Mouse (Mus musculus) left cerebral cortex, postnatal 10 days (tissue): ENCODE measurements around the gene Gm43738. TPM values are rescaled to one million over a fixed set of nuclear protein-coding genes. Genes with fewer than 3 reads are reported as not detected.

ENCODE experiments used
- DNase-seq, 2 experiments: peaks; one replicate each; pipeline ENCODE4 v3.0.0; 2021 to 2022; ENCODE audit warnings: low spot score in 2 of 2, mixed read lengths in 1 of 2; ENCODE audit errors: extremely low spot score in 1 of 2
- intact Hi-C: fragments of 180-260 bp; cut with DNase I; formaldehyde crosslinking; loops from one replicate; pipeline ENCODE4 v1.15.1; 2025
- total RNA-seq, 2 experiments: library from RNA; stranded (reverse); gene quantifications; 2 replicates each; pipeline ENCODE4 v1.2.3; 2021

Gene Gm43738
- total RNA-seq, 2 experiments from 2014 or later: 0.19 TPM; not detected in 1

GRCm38 (mm10) chr3:89077383-89077782 is 23.5 kb downstream of the Gm43738 start:
- DNase-seq: no peak
- intact Hi-C loops: no loop called here

- intact Hi-C loops: no loop called here
- DNase-seq: no peak
These were observed 33.6 kb downstream of the Gm43738 start for GRCm38 (mm10) chr3:89067265-89067664.

- intact Hi-C loops: no loop called here
- DNase-seq: no peak
These were observed 39.2 kb downstream of the Gm43738 start for GRCm38 (mm10) chr3:89061696-89062095.

- DNase-seq: no peak
- intact Hi-C loops: no loop called here
These were observed 42.1 kb downstream of the Gm43738 start for GRCm38 (mm10) chr3:89058783-89059182.

- intact Hi-C loops: no loop called here
- no peak for DNase-seq
These were observed 42.5 kb downstream of the Gm43738 start for GRCm38 (mm10) chr3:89058361-89058760.

- no peak for DNase-seq
- intact Hi-C loops: no loop called here
These were observed 57.5 kb downstream of the Gm43738 start for GRCm38 (mm10) chr3:89043359-89043758.

Other genes with a start within 250 kb of the Gm43738 start
- gene Msto1, start 187.1 kb downstream of the Gm43738 start, total RNA-seq: 10 to 100 TPM; 28.9 to 31.9 TPM
- gene Ash1l, start 150.5 kb downstream of the Gm43738 start, total RNA-seq: 10 to 100 TPM; 59.9 to 62.0 TPM
- 100 to 1,000 TPM; 116 to 120 TPM for gene Dap3, start 149.9 kb downstream of the Gm43738 start, total RNA-seq
- gene Rusc1, start 7.8 kb downstream of the Gm43738 start, total RNA-seq: 100 to 1,000 TPM; 208 to 210 TPM
- 100 to 1,000 TPM; 165 to 177 TPM for gene Fdps, start 860 bp upstream of the Gm43738 start, total RNA-seq
- not detected for gene Pklr, start 35.0 kb upstream of the Gm43738 start, total RNA-seq
- gene Hcn3, start 59.1 kb upstream of the Gm43738 start, total RNA-seq: 10 to 100 TPM; 37.0 to 48.6 TPM
- 10 to 100 TPM; 42.3 to 47.3 TPM for gene Clk2, start 63.7 kb upstream of the Gm43738 start, total RNA-seq
- gene Scamp3, start 76.4 kb upstream of the Gm43738 start, total RNA-seq: 10 to 100 TPM; 80.5 to 81.1 TPM
- 10 to 100 TPM; 59.6 to 66.2 TPM for gene Fam189b, start 82.0 kb upstream of the Gm43738 start, total RNA-seq
- gene Gba, start 101.8 kb upstream of the Gm43738 start, total RNA-seq: 10 to 100 TPM; 66.2 to 68.0 TPM
- gene Thbs3, start 114.1 kb upstream of the Gm43738 start, total RNA-seq: 10 to 100 TPM; 27.8 to 31.4 TPM
- gene Mtx1, start 126.0 kb upstream of the Gm43738 start, total RNA-seq: 100 to 1,000 TPM in 1 of 2 experiments, 10 to 100 TPM in 1; 98.6 to 102 TPM
- gene Muc1, start 128.0 kb upstream of the Gm43738 start, total RNA-seq: 1 to 10 TPM in 1 of 2 experiments, under 1 TPM in 1; 0.58 to 1.8 TPM
- gene Krtcap2, start 144.9 kb upstream of the Gm43738 start, total RNA-seq: 10 to 100 TPM; 72.1 to 92.1 TPM
- gene Trim46, start 145.2 kb upstream of the Gm43738 start, total RNA-seq: 100 to 1,000 TPM; 112 to 118 TPM
- gene Dpm3, start 158.3 kb upstream of the Gm43738 start, total RNA-seq: 10 to 100 TPM; 47.1 to 51.1 TPM
- gene Slc50a1, start 169.5 kb upstream of the Gm43738 start, total RNA-seq: 10 to 100 TPM; 17.9 to 22.3 TPM
- 1 to 10 TPM; 3.3 to 4.4 TPM for gene Efna1, start 180.0 kb upstream of the Gm43738 start, total RNA-seq
- gene Efna3, start 221.9 kb upstream of the Gm43738 start, total RNA-seq: 10 to 100 TPM; 47.7 to 56.7 TPM
- gene Efna4, start 236.9 kb upstream of the Gm43738 start, total RNA-seq: 1 to 10 TPM in 1 of 2 experiments, under 1 TPM in 1; 0.34 to 1.1 TPM
- gene Adam15, start 248.9 kb upstream of the Gm43738 start, total RNA-seq: 10 to 100 TPM; 93.0 to 96.9 TPM